Mouse (Mus musculus): ENCODE measurements around the gene Calm3. TPM values are rescaled to one million over a fixed set of nuclear protein-coding genes. Genes with fewer than 3 reads are reported as not detected.
A peak's percentile ranks its signal among the peaks of the same experiment; 100 is the strongest.
"Not testable (repeated sequence)": the region's sequence is repeated elsewhere in the genome, so short reads cannot be mapped to it uniquely, and the experiment has no call there.

Calm3 gene
- total RNA-seq (2021), result 100 to 1,000 TPM; 309 to 310 TPM

DNA sequence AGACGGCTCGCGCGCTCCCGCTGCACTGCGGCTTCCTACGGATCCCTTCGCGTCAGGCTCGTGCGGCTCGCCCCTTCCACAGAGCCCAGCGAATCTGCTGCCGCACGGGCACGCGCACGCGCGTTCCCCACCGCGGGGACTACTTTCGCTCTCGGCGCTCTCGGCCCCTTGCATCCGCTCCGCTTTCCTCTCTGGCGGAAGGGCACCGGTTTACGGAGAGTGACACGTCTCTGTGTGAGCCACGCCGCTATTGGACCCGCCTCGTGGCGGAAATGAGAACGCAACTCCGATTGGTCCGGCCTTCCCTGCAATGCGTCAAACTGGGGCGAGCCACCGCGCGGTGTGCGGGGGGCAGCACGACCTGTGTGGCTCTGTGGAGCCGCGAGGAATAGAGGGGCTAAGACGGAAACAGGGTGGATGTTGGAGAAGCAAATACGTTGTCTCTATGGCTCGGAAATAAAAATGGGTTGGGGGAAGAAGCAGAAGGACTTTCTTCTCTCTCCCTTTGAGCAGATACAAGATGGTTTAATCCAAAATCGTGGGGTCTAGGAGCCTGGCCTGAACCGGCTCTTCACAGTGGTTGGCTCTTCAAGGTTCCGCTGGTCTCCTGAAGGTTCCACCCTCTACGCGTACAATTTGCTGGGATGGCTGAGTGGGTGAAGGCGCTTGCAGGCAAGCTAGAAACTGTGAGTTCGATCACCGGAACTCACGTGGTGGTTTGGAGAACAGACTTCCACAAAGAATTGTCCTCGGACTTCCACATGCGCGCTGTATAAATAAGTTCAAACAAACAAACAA, at the start of gene Calm3:
Gene Calm3 (minus strand): TSS at position 78 of the 798 bp plus-strand sequence.
- DNase-seq, result peak; percentile 99

DNA sequence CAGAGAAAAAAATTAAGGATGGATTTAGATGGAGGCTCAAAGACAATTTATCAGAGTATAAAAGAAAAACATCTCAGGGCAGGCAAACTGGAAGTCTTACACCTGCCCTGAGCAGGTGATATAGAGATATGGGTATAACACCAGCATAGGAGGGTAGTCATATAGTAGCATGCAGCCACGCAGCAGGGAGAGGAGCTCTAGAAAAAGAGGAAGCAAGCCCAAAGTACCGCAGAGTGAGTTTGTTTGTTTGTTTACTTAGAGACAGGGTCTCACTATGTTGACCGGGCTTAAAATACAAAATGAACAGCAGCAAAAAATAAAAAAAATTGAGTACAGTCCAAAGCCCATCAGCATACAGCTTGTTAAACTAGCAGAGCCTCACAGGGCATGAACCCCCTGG, 47.2 kb upstream of the Calm3 start:
- no peak for DNase-seq

DNA sequence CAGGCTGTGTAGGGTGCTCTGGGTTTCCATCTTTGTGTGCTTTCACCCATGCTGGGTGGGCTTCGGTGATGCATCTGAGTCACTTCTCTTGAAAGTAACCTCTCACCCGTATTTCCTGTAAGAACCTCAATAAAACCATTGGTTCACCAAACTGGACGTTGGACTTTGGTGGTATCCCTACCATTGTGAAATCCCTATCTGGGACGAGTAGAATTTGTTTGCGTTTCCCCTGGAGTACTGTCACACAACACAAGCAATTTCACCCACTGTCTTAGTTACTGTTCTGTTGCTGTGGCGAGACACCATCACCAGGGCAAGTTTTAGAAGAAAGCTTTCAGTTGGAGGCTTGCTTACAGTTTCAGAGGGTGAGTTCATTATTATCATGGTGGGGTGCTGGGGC, 44.5 kb upstream of the Calm3 start:
- no peak for DNase-seq

DNA sequence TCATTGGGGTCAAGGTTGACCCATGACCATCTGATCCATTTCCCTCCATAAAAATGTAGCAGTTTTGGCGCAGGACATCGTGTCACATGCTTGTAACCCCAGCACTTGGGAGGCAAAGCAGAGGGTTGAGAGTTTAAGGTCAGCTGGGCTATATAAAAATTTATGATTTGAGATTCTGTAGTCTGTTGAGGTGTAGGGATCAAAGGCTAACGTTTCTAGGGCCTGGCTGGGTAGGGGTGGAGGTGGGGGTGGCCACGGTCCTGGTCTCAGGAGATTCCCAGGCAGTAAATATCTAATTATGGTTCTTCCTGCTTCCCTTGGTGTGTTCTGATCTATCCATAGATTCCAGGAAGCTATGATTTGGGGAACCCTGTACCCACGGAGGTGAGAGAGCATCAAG, 37.8 kb upstream of the Calm3 start:
- DNase-seq, result no peak

DNA sequence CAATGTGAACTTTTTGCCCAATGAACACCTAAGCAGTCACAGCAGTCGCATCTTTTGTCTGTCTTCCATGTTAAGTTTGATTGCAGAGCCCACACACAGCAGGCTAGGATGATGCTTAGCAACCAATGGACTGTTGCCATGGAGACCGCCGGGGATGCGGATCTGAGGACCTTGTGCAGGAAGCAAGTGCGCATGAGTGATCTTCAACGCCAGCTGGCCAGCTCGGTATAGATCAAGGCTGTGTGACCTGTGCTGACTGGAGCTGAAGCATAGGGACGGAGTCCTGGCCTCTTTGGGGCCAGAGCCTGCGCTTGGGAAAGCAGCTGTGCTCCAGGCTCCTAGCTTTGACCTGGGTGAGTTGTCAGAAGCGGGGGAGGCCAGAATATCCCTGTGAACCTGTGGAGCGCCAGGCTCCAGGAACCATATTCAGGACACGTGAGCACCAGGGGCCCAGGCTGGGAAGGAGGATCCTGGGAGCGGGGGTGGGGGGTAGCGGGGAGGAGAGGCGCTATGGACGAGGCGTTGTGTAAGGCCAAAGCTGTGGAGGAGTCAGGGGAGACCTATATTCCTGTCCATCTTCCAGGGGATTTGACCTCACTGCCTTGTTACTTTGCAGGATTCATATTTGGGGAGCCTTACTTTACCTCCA, 35.7 kb upstream of the Calm3 start, which contains the start of gene Pnmal1:
Gene Pnmal1 (plus strand): TSS at position 141 of the 649 bp plus-strand sequence.
- DNase-seq, result peak; percentile 41

DNA sequence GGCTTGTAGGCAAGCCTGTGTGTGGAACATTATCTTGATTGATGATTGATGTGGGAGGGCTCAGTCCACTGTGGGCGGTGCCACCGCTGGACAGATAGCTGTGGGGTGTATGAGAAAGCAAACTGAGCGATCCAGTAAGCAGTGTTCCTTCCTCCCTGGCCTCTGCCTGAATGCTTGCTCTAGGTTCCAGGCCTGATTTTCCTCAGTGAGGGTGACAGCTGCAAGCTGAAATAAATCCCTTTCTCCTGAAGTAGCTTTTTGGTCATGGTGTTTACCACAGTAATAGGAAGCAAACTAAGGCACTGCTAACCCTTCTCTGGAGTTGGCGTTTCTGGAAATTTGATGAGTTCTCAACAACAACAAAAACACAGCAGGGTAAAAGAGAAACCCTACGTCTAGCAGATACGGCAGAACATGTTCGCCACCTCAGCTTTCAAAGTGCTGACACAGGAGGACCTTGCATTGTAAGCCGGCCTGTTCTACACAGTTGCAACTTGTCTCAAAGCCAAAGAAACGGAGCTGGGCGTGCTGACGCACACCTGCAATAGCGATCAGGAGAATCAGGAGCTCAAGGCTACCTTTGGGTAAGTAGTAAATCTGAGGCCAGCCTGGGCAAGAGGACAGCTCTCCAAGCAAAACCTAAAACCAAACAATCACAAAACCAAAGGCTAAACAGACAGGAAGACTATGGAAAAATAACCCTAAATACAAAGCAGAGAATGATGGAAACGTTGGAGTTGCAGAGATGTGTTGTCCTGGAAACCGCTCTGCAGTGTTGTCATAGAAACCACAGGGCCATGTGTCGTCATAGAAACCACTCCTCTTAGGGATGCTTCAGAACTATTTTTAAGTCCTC, 32.7 kb upstream of the Calm3 start:
- DNase-seq, result no peak

DNA sequence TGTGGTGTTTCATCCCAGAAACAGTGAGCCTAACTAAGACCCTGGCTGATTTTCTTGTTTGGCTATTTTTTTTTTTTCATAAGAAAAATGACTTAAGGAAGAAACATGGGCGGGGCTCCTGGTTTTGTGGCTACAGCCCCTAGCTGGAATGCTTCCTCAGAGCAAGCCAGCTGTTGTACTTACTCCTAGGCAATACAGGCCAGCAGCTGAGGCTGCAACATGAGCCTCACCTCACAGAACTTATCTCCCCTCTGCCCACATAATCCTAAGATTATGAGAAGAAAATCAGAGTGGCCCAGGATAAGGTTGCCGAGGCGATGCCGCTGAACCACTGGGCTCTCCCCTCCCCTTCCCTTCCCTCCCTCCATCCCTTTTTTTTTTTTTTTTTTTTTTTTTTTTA, 31.8 kb upstream of the Calm3 start:
- no peak for DNase-seq

DNA sequence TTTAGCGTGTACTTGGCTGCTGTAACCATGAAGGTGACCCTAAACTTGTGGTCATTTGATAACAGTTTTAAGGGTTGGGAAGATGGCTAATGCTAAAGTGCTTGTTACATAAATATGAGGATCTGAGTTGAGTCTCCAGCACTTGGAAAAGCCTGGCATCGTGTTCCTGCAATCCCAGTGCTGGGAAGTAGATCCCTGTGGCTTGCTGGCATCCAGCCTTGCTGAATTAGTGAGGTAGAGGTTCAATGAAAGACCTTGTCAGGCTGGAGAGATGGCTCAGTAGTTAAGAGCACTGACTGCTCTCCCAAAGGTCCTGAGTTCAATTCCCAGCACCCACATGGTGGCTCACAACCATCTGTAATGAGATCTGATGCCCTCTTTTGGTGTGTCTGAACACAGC, 29.9 kb upstream of the Calm3 start:
- not testable (repeated sequence) for DNase-seq

DNA sequence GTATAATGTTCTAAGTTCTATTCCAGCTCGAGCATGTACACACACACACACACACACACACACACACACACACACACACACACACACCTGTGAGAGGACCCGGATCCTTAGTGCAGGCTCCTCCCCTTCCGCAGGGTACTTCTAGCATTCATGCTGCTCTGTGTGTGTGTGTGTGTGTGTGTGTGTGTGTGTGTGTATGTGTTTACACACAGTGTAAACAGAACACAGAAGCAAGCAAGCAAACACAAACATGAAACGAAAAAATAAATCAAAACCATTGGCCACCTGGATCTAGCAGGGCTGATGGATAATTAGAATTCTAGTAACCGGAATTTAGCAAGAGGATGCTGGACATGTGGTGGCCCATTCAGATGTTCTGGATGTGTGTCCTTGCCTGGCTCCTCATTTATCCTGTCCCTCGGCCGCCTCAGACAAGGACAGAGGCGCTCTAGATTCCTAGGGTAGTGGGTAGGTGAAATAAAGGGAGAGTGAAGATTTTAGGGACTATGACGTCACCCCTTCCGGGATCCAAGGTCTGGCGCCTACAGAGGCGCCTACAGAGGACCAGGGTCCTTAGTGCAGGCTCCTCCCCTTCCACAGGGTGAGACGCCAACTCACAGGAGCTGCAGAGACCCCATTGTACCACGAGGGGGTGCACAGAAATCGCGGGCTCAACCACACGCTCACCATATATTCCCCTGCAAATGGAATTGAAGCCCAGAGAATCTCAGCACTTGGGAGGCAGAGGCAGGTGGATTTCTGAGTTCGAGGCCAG, 27.1 kb upstream of the Calm3 start:
- peak; percentile 91 for DNase-seq

DNA sequence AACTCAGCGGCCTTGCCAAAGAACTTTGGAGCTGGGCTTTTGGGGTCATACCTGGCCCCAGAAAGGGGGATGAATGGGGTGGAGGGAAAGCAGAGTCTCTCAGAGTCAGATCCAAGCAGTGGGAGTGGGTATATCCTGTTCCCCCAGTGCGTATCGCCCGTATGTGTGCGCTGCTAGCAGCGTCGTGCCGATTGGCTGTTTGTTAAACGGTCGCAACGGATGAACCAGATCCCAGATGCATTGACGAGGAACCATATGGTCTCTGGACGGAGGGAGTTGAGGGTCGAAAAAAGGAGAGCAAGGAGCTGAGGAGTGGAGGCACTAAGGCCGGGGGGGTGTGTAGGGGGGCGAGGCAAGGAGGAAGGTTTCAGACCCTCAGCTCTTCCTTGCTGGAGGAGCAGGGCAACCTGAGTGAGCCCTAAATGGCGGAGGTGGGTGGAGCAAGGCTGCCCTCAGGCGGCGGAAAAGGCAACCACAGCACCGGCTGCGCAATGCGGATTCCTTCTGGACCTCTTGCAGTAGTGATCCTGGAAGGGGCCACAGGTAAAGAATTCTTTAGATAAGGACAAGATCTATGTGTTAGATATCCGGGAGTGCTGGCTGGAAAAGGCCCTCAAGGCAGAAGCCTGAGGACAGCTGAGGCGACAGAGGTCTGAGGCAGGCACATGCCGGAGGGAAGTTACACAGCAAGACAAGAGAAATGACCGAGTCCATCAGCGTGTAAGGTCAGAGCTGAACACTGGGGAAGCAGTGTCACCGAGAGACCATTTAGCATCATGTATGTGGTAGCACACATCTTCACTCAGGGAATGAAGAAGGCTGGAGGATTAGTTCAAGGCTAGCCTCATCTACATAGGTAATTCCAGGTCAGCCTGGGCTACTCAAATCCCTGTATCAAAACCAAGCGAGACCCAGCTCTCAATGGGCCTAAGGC, 26.3 kb upstream of the Calm3 start:
- DNase-seq, result peak; percentile 86

DNA sequence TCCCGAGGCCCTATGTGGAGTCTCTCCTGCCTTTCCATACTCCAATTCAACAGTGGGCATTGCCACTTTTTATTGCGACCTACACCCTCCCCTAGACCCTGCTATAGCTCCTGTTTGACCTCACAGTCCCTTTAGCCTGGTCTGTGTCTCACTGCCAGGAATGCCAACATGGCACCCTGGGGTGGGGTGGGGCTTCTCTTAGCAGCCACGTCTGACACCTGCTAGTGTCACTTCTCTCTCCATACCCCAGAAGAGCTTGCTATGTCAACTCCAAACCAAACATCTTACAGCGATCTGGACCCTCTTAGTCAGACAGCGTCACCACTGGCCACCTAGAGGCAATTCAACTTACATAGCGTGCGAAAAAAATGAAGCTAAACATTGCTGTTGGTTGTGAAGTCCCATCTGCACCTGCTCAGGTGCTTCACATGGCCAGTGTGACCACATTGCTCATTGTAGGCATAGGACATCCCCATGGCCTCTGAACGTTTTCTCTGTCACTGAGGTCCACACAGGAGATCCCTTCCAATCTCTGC, 25.1 kb upstream of the Calm3 start:
- no peak for DNase-seq

DNA sequence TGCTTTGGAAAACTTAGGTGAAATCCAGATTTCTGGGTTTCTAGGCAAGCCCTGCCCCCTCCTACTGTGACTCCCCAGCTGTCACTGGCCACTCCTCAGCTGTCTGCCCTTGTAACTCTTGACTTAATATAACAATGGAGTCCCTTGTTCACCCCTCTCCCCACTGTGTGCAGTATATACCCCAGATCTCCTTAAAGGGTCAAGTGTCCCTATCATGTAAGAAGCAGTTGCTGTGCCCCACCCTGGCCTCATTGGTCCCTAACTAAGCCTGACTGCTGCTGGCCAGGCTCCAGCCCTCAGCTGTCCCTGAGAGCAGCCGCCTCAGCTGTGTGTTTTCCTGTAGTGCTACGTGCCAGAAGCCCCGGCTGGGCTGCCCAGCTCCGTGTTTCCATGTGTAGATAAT, 24.0 kb upstream of the Calm3 start:
- peak; percentile 74 for DNase-seq

DNA sequence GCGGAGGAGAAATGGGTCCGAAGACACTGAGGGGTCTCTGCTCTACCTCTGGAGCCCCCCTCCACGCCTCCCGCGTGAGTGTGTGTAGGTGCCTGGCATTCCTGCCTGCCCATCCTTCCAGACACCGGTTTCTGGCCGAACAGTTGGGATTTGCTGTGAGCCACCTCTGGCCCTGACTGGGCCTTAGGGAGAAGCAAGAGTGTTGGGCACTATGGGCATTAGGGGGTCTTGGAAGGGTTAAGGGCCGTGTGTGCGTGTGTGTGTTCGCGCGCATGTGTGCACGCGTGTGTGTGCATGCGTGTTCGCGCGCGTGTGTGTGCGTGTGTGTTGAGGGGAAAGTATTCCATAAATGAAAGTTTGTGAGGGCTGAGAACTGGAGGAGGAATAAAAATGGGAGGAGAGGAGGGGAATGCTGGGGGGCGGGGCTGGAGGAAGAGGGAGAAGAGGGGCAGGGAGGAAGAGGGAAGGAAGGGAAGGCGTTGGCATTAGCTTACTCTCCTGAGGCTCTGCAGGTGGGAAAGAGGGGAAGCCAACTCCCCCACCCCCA, 23.5 kb upstream of the Calm3 start:
- DNase-seq, result peak; percentile 38

DNA sequence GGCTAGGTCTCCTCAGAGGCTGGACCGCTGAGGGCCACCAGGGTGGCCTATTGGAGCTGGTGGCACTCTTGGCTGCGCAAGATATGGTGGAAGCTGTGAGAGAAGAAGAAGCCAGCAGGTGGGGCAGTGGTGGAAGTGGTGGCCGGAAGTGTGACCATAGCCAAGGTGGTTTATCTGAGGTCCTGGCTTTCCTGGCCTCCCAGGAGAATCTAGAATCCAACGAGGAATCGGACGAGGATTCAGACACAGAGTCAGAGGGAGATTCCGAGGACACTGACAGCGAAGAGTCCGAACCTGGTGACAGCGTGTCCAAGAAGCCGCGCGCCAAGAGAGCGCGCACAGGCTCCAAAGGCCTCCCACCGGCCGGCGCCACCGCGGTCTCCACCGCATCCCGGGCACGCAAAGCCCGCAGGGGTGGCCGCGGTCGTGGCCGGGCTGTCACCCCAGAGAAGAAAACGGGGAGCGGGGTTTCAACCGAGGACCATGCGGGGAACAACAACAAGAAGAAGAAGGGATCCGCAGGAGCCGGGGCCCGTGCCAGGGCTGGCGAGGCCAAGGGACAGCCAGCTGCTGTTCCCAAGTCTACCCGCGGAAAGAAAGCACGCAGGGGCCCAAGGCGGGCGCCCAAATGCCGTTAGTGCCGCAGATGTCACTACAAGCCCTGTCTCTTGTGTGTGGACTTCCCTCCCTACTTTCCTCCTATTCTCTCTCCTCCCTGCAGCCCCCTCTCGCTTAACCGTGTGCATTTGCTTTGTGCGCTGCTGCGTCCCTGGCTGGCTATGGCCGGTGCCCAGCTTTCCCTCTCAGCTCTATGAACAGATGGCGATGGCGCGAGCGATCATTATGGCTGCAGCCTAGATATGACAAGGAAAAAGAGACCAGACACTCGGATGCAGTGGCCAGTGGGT, 22.8 kb upstream of the Calm3 start:
- DNase-seq, result peak; percentile 40

DNA sequence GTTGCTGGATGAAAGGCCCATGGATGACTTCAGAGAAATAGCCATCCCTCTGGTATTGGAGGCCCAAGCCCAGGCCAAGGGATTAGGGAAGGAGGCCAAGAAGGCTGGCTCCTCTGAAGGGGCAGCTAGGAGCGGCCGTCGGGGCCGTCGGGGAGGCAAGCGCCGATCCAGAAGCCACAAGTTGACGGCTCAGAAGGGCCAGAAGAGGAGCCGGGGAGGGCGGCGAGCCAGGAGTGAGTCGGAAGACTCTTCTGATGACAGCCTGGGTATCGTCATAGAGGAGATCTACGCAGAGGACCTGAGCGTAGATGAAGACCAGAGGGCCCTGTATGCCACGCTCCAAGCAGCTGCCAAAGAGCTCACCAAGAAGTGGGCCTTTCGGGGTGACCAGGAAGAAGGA, 21.5 kb upstream of the Calm3 start:
- DNase-seq, result peak; percentile 24

DNA sequence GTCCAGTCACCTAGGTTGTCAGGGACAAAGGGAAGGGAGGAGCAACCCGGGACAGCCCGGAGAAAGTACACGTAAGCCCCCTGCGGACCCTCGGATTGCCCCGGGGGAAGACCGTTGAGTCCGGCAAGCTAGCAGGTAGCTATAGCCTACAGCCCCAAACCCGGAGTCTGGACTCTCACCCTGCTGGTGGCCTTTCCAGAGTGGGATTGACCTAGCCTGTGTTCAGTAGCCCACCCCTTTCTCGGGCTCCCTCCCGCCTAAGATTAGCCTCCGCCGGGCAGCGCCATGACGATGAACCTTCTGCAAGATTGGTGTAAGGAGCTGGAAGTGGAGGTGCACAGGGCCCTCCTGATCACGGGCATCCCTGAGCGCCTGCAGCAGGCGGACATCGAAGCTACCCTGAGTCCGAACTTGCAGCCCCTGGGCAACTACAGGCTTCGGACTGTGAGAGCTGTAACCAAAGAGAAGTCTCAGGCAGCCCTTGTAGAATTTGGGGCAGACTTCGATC, 20.9 kb upstream of the Calm3 start:
- peak; percentile 31 for DNase-seq

DNA sequence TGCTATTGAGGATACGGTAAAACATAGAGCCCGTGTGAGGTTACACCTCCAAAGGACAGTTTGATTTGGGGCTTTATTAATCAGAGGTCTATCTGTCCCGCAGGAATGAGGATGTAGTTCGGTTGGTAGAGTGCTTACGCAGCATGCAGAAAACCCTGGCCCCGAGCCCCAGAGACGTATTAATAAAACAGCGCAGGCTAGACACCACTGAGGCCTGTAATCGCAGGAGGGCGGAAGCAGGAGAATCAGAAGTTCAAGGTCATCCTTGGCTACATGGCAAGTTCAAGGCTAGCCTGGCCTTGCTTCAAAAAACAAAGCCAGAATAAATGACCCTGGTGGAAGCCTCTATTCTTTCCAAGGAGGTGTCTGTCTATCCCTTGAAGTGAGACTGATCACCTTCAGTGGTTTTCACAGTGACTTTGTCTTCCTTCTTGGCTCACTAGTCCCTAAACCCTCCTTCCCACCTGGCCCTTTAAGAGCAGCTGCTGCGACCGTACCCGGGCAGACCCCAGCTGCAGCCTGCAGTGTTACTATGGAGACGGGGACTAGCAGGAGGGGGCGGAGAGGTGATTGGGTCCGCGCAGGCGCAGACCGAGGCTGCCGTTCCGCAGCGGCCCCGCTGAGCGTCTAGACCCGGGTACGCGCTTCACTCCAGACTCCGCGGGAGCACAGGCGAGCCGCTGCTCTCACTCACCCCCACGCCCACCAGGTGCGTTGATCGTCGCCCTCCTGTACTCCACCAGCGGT, 20.3 kb upstream of the Calm3 start, which contains the start of gene Pnmal2:
Gene Pnmal2 (plus strand): TSS at position 622 of the 747 bp plus-strand sequence.
- DNase-seq, result peak; percentile 86

DNA sequence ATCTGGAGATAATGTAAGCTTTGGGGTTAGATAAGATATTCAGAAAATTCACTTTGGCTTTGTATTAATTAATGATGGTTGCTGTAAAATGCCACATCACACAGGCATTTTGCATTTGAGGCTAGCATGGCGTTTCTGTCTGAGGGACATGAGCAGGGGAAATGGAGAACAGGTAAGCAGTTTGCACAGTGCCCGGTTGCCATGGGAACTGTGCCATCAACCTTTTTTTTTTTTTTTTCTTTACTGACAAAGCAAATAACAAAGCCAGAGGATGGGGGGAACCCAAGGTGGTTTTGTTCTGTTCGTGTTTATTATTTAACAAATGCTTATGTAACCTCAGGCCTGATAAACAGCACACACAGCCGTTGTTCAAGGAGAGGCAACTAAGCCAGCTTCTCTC, 18.9 kb upstream of the Calm3 start:
- no peak for DNase-seq

Measured in heart, postnatal 4 days (tissue).